Mouse (Mus musculus) embryonic facial prominence, embryonic 10.5 days (tissue): ENCODE measurements around the gene Olfr702. TPM values are rescaled to one million over a fixed set of nuclear protein-coding genes. Genes with fewer than 3 reads are reported as not detected.

Source experiments
- DNase-seq: peaks from one replicate; pipeline ENCODE4 v3.0.0-alpha.2; 2017; ENCODE audit warnings: low spot score
- H3K27ac ChIP-seq: fragments of 300-500 bp; sonication (generic); replicated peaks from 2 replicates; pipeline ENCODE4 v1.5.1; 2016; ENCODE audit warnings: mild to moderate bottlenecking
- H3K27me3 ChIP-seq: fragments of 300-500 bp; sonication (generic); replicated peaks from 2 replicates; pipeline ENCODE4 v1.6.1; 2016; ENCODE audit warnings: low read depth, mild to moderate bottlenecking; ENCODE audit not compliant: poor library complexity, severe bottlenecking
- H3K36me3 ChIP-seq: fragments of 300-500 bp; sonication (generic); replicated peaks from 2 replicates; pipeline ENCODE4 v1.6.1; 2016; ENCODE audit warnings: mild to moderate bottlenecking, moderate library complexity
- H3K4me1 ChIP-seq: fragments of 300-500 bp; sonication (generic); 2 replicates; pipeline ENCODE4 v1.6.1; 2016
- H3K4me3 ChIP-seq: fragments of 300-500 bp; sonication (generic); 2 replicates; pipeline ENCODE4 v1.5.1; 2016; ENCODE audit warnings: mild to moderate bottlenecking, moderate library complexity
- H3K9me3 ChIP-seq: fragments of 300-500 bp; sonication (generic); 2 replicates; pipeline ENCODE4 v1.6.1; 2016; ENCODE audit warnings: mild to moderate bottlenecking
- WGBS: fragments of 180-500 bp; shearing (Covaris S2); methylation state at CpG from one replicate; pipeline ENCODE4 v1.1.7; 2016; 5-methylcytosine and 5-hydroxymethylcytosine counted together
- polyA plus RNA-seq: library from polyadenylated mRNA; unstranded; fragments of >200 nt; fragmentation: Nextera tagmentation; extraction: Ambion mirVana; gene quantifications from 2 replicates; pipeline ENCODE4 v1.2.1, GENCODE M21; 2016

Gene Olfr702
- not detected in 2 replicates for polyA plus RNA-seq

- H3K27ac ChIP-seq: no peak within 1 kb of the TSS
- DNase-seq: no peak
- no peaks in the 10 kb centered on the region for H3K9me3 ChIP-seq
- no peaks in the 10 kb centered on the region for H3K36me3 ChIP-seq
- H3K4me3 ChIP-seq: no peak within 1 kb of the TSS
- no peaks in the 10 kb centered on the region for H3K27me3 ChIP-seq
- no peaks in the 10 kb centered on the region for H3K4me1 ChIP-seq
Measured at GRCm38 (mm10) chr7:106833793-106834192, at the start of gene Olfr702. Gene Olfr702 (minus strand): TSS chr7:106833893.

GRCm38 (mm10) chr7:106876791-106877190, 43.1 kb upstream of the Olfr702 start, which contains the start of gene Olfr705:
Gene Olfr705 (minus strand): TSS chr7:106876891.
- no peaks in the 10 kb centered on the region for H3K4me1 ChIP-seq
- no peaks in the 10 kb centered on the region for H3K27me3 ChIP-seq
- H3K27ac ChIP-seq: no peak within 1 kb of the TSS
- H3K36me3 ChIP-seq: no peaks in the 10 kb centered on the region
- DNase-seq: no peak
- H3K9me3 ChIP-seq: no peaks in the 10 kb centered on the region
- H3K4me3 ChIP-seq: no peak within 1 kb of the TSS
- 85% methylated on average over 3 of the region's 3 CpGs for WGBS

GRCm38 (mm10) chr7:106862885-106863284, 29.2 kb upstream of the Olfr702 start, which contains the start of gene Olfr704:
Gene Olfr704 (plus strand): TSS chr7:106863185.
- DNase-seq: no peak
- Histone ChIP-seq H3K9me3 (0 out of 2 replicates have a peak, but pooled peaks cover 3% of the 10 kb centered on the region), H3K27me3 (no peaks in the 10 kb centered on the region), H3K4me1 (no peaks in the 10 kb centered on the region), H3K27ac (no peak within 1 kb of the TSS), H3K36me3 (no peaks in the 10 kb centered on the region), H3K4me3 (no peak within 1 kb of the TSS)

GRCm38 (mm10) chr7:106843060-106843459, 9.4 kb upstream of the Olfr702 start, which contains the start of gene Olfr703:
Gene Olfr703 (plus strand): TSS chr7:106843360.
- no peaks in the 10 kb centered on the region for H3K4me1 ChIP-seq
- no peak within 1 kb of the TSS for H3K4me3 ChIP-seq
- no peak for DNase-seq
- no peaks in the 10 kb centered on the region for H3K36me3 ChIP-seq
- 61% methylated on average over 2 of the region's 2 CpGs for WGBS
- no peak within 1 kb of the TSS for H3K27ac ChIP-seq
- H3K27me3 ChIP-seq: no peaks in the 10 kb centered on the region
- H3K9me3 ChIP-seq: no peaks in the 10 kb centered on the region

- Histone ChIP-seq H3K4me3 (no peak overlapping the region), H3K4me1 (no peaks in the 10 kb centered on the region), H3K27ac (no peak overlapping the region), H3K36me3 (no peaks in the 10 kb centered on the region), H3K27me3 (no peaks in the 10 kb centered on the region), H3K9me3 (no peaks in the 10 kb centered on the region)
- no peak for DNase-seq
Measured at GRCm38 (mm10) chr7:106818414-106818813, 15.3 kb downstream of the Olfr702 start.

GRCm38 (mm10) chr7:106815775-106816174, 17.9 kb downstream of the Olfr702 start:
- 65% methylated on average over 2 of the region's 2 CpGs for WGBS
- Histone ChIP-seq H3K9me3 (no peaks in the 10 kb centered on the region), H3K36me3 (no peaks in the 10 kb centered on the region), H3K4me1 (no peaks in the 10 kb centered on the region), H3K27me3 (no peaks in the 10 kb centered on the region), H3K27ac (no peak overlapping the region), H3K4me3 (no peak overlapping the region)
- no peak for DNase-seq

- Histone ChIP-seq H3K27me3 (no peaks in the 10 kb centered on the region), H3K27ac (no peak within 1 kb of the TSS), H3K9me3 (no peaks in the 10 kb centered on the region), H3K4me3 (no peak within 1 kb of the TSS), H3K36me3 (no peaks in the 10 kb centered on the region), H3K4me1 (no peaks in the 10 kb centered on the region)
- DNase-seq: no peak
- WGBS: 87% methylated on average over 2 of the region's 2 CpGs
Measured at GRCm38 (mm10) chr7:106813829-106814228, 19.9 kb downstream of the Olfr702 start, which contains the start of gene Olfr701. Gene Olfr701 (plus strand): TSS chr7:106814129.

- no peak for DNase-seq
- no peaks in the 10 kb centered on the region for H3K9me3 ChIP-seq
- WGBS: 92% methylated on average over 1 of the region's 1 CpGs
Measured at GRCm38 (mm10) chr7:106808734-106809133, 25.0 kb downstream of the Olfr702 start, which contains the start of gene Olfr700. Gene Olfr700 (minus strand): TSS chr7:106808834.

GRCm38 (mm10) chr7:106793098-106793497, 40.6 kb downstream of the Olfr702 start, which contains the start of gene Olfr699:
Gene Olfr699 (minus strand): TSS chr7:106793198.
- DNase-seq: no peak
- H3K9me3 ChIP-seq: no peaks in the 10 kb centered on the region
- no peak within 1 kb of the TSS for H3K27ac ChIP-seq
- no peaks in the 10 kb centered on the region for H3K36me3 ChIP-seq
- no peaks in the 10 kb centered on the region for H3K4me1 ChIP-seq
- H3K27me3 ChIP-seq: no peaks in the 10 kb centered on the region
- no peak within 1 kb of the TSS for H3K4me3 ChIP-seq
- 92% methylated on average over 1 of the region's 1 CpGs for WGBS

More at GRCm38 (mm10) chr7:106808734-106809133, 25.0 kb downstream of the Olfr702 start, which contains the start of gene Olfr700:
- Histone ChIP-seq H3K4me3 (no peak within 1 kb of the TSS), H3K36me3 (no peaks in the 10 kb centered on the region), H3K27me3 (no peaks in the 10 kb centered on the region), H3K4me1 (no peaks in the 10 kb centered on the region), H3K27ac (no peak within 1 kb of the TSS)

DNA sequence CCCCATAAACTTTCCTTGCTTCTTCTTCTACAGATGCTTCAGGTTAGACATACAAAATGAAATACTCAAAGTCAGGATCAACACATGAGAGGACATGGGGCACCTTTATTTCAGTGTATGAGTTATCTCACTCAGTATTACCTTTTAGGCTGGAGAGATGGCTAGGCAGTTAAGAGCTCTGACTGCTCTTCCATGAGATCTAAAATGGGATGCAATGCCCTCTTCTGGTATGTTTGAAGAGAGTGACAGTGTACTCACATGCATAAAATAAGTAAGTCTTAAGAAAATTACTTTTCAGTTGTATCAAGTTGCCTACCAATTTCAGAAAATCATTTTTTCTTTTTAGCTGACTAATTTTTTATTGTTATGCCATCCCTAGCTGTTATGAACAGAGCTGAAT, 45.4 kb downstream of the Olfr702 start:
- Histone ChIP-seq H3K4me3 (no peak overlapping the region), H3K27ac (no peak overlapping the region), H3K4me1 (no peaks in the 10 kb centered on the region), H3K36me3 (no peaks in the 10 kb centered on the region), H3K27me3 (no peaks in the 10 kb centered on the region), H3K9me3 (no peaks in the 10 kb centered on the region)
- DNase-seq: no peak

Other genes with a start within 250 kb of the Olfr702 start
- gene Olfr693, start 153.3 kb downstream of the Olfr702 start, polyA plus RNA-seq: 0.05 TPM in 1 of 2 replicates, not detected in the other
- not detected in 2 replicates for gene Olfr694, start 142.1 kb downstream of the Olfr702 start, polyA plus RNA-seq
- gene Olfr695, start 117.5 kb downstream of the Olfr702 start, polyA plus RNA-seq: not detected in 2 replicates
- not detected in 2 replicates for gene Olfr697, start 91.5 kb downstream of the Olfr702 start, polyA plus RNA-seq
- not detected in 2 replicates for gene Olfr698, start 78.5 kb downstream of the Olfr702 start, polyA plus RNA-seq
- not detected in 2 replicates for gene Olfr699, start 40.7 kb downstream of the Olfr702 start, polyA plus RNA-seq
- not detected in 2 replicates for gene Olfr700, start 25.1 kb downstream of the Olfr702 start, polyA plus RNA-seq
- not detected in 2 replicates for gene Olfr701, start 19.8 kb downstream of the Olfr702 start, polyA plus RNA-seq
- gene Olfr703, start 9.5 kb upstream of the Olfr702 start, polyA plus RNA-seq: not detected in 2 replicates
- not detected in 2 replicates for gene Olfr704, start 29.3 kb upstream of the Olfr702 start, polyA plus RNA-seq
- not detected in 2 replicates for gene Olfr705, start 43.0 kb upstream of the Olfr702 start, polyA plus RNA-seq
- not detected in 2 replicates for gene Olfr706, start 54.3 kb upstream of the Olfr702 start, polyA plus RNA-seq
- not detected in 2 replicates for gene Olfr707, start 67.3 kb upstream of the Olfr702 start, polyA plus RNA-seq
- not detected in 2 replicates for gene Olfr1532-ps1, start 74.1 kb upstream of the Olfr702 start, polyA plus RNA-seq
- not detected in 2 replicates for gene Olfr709-ps1, start 98.3 kb upstream of the Olfr702 start, polyA plus RNA-seq
- not detected in 2 replicates for gene Olfr710, start 114.4 kb upstream of the Olfr702 start, polyA plus RNA-seq
- gene Olfr6, start 130.0 kb upstream of the Olfr702 start, polyA plus RNA-seq: not detected in 2 replicates
- gene Olfr711, start 141.6 kb upstream of the Olfr702 start, polyA plus RNA-seq: not detected in 2 replicates
- not detected in 2 replicates for gene Olfr2, start 172.2 kb upstream of the Olfr702 start, polyA plus RNA-seq
- not detected in 2 replicates for gene Olfr713, start 197.3 kb upstream of the Olfr702 start, polyA plus RNA-seq
- gene Olfr714, start 237.1 kb upstream of the Olfr702 start, polyA plus RNA-seq: not detected in 2 replicates